10 mouse cellular contexts compared by ENCODE assay signal in the genomic region with DNA sequence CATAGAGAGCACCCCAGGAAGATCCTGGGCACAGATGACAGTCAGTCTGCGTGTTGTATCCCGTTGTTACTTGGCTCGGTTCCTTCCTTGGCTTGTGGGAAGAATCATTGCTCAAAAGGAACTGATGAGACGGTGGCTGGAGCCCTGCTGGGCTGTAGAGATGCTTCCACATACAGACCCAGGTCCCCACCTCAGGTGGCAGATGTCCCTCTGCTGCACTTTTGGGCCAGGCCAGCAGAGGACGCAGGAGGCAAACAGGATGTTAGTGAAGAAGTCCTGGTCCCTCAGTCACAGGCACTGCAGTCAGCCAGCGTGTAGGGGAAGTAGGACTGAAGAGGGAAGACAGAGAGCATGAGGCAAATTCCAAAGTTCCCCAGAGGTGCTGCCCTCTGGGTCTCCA. TPM values are rescaled to one million over a fixed set of nuclear protein-coding genes. Genes with fewer than 3 reads are reported as not detected.
DNase-seq lines count a peak whose midpoint lies in the region; ATAC-seq and TF ChIP-seq lines count a peak whose summit lies in the region.
"Had no signal": no experiment of that assay in that cellular context is flagged by ENCODE, and none has a peak within 500 bp of the region (broad histone marks: within the 10 kb centered on the region; RNA-seq: fewer than 3 reads in every experiment).

No protein-coding gene starts in this region.

- ATAC-seq in heart, postnatal 0 days (ENCODE audit: insufficient read depth, low read depth): no peak
- ATAC-seq in megakaryocyte-erythroid progenitor cell, adult 5-6 weeks (replicated peaks; ENCODE audit: low FRiP score, low TSS enrichment, poor library complexity, severe bottlenecking): no peak
- ATAC-seq in activated CD4-positive, CD25-positive, alpha-beta regulatory T cell, adult 4 months: no peak

- H3K9ac ChIP-seq in heart, postnatal 0 days (replicated peaks; ENCODE audit: low read depth, low read length): no peak overlapping the region
- H3K9ac ChIP-seq: limb, embryonic 15.5 days had no signal

- peaks cover 50% of the 10 kb centered on the region for H3K36me3 ChIP-seq in heart, postnatal 0 days (replicated peaks; ENCODE audit: control insufficient read depth, insufficient read depth, low read length)

- no peak overlapping the region for H3K27ac ChIP-seq in heart, postnatal 0 days (ENCODE audit: low read depth)
- H3K27ac ChIP-seq: limb, embryonic 15.5 days had no signal

- no peaks in the 10 kb centered on the region for H3K27me3 ChIP-seq in heart, postnatal 0 days (ENCODE audit: control insufficient read depth, insufficient read depth, low read length)
- H3K27me3 ChIP-seq: limb, embryonic 15.5 days had no signal

- H3K4me3 ChIP-seq in heart, postnatal 0 days (ENCODE audit: low read depth, low read length): no peak overlapping the region
- H3K4me3 ChIP-seq: erythroblast, embryonic 14.5 days; limb, embryonic 15.5 days had no signal

- no peak overlapping the region for H3K4me2 ChIP-seq in heart, postnatal 0 days (ENCODE audit: low read depth, low read length)
- H3K4me2 ChIP-seq: limb, embryonic 15.5 days had no signal

- WGBS in heart, postnatal 0 days: 87% methylated on average over 6 of the region's 6 CpGs

- TF ChIP-seq CTCF in heart, postnatal 0 days (IDR thresholded peaks at IDR 0.05; ENCODE audit: low read depth): peak; percentile 59

- H3K4me1 ChIP-seq in heart, postnatal 0 days (ENCODE audit: control insufficient read depth, insufficient read depth): peaks cover 7% of the 10 kb centered on the region

- H3K9me3 ChIP-seq in heart, postnatal 0 days (replicated peaks; ENCODE audit: control insufficient read depth, low read length): no peaks in the 10 kb centered on the region
- H3K9me3 ChIP-seq: limb, embryonic 15.5 days had no signal

- no peak for TF ChIP-seq EP300 in heart, postnatal 0 days (IDR thresholded peaks at IDR 0.05; ENCODE audit: low read depth)

- DNase-seq in adrenal gland, adult 2 months: peak; percentile 24
- DNase-seq in adrenal gland, adult 8-10 months: no peak
- peak; percentile 48 to 65 for DNase-seq in right cerebral cortex, postnatal 10 days (ENCODE audit: low spot score in 2 of 2)
- DNase-seq in right cerebral cortex, postnatal 25 days: no peak
- DNase-seq in heart, postnatal 0 days (ENCODE audit: low spot score): no peak
- DNase-seq in lung, postnatal 10 days: peak; percentile 56

RNA-seq across cellular contexts. Expression of a gene that starts 4.2 kb away (rescaled TPM):
- total RNA-seq in adrenal gland, adult 2 months (2021): 10 to 100 TPM; 25.8 to 27.9 TPM
- 17.2 and 19.7 TPM in 2 replicates for polyA plus RNA-seq in adrenal gland, adult 2 months (2012; rRNA removed)
- total RNA-seq in adrenal gland, adult 8-10 months (2022): 10 to 100 TPM; 25.7 to 32.1 (median 28.4) TPM
- 16.9 and 25.3 TPM in 2 replicates for total RNA-seq in heart, postnatal 0 days (2014; rRNA removed; ENCODE audit: low replicate concordance)
- 18.9 and 19.4 TPM in 2 replicates for polyA plus RNA-seq in heart, postnatal 0 days (2015; fragmentation: Nextera tagmentation; extraction: Ambion mirVana)
- total RNA-seq in megakaryocyte-erythroid progenitor cell, adult 5-6 weeks (2014; fragmentation: Nextera tagmentation): 39.1 and 51.6 TPM in 2 replicates
- 46.8 and 51.8 TPM in 2 replicates for total RNA-seq in megakaryocyte-erythroid progenitor cell, adult 5-6 weeks (2017)
- 10 to 100 TPM; 68.5 to 77.0 TPM for polyA plus RNA-seq in activated CD4-positive, CD25-positive, alpha-beta regulatory T cell, adult 4 months (2017; shearing (Covaris generic))

RNA-seq across cellular contexts. Expression of a gene that starts 20.7 kb away (rescaled TPM):
- not detected for total RNA-seq in adrenal gland, adult 2 months (2021)
- polyA plus RNA-seq in adrenal gland, adult 2 months (2012; rRNA removed): 0.09 TPM in 1 of 2 replicates, not detected in the other
- not detected for total RNA-seq in adrenal gland, adult 8-10 months (2022)
- total RNA-seq in heart, postnatal 0 days (2014; rRNA removed; ENCODE audit: low replicate concordance): 4.7 TPM in 1 of 2 replicates, not detected in the other
- 0.26 and 0.45 TPM in 2 replicates for polyA plus RNA-seq in heart, postnatal 0 days (2015; fragmentation: Nextera tagmentation; extraction: Ambion mirVana)
- not detected in 2 replicates for total RNA-seq in megakaryocyte-erythroid progenitor cell, adult 5-6 weeks (2014; fragmentation: Nextera tagmentation)
- 0.19 TPM in 1 of 2 replicates, not detected in the other for total RNA-seq in megakaryocyte-erythroid progenitor cell, adult 5-6 weeks (2017)
- polyA plus RNA-seq in activated CD4-positive, CD25-positive, alpha-beta regulatory T cell, adult 4 months (2017; shearing (Covaris generic)): not detected
- polyA plus RNA-seq: erythroblast, embryonic 14.5 days had no signal

RNA-seq across cellular contexts. Expression of a gene that starts 31.2 kb away (rescaled TPM):
- total RNA-seq in adrenal gland, adult 2 months (2021): 1 to 10 TPM; 1.3 to 2.0 TPM
- 1.2 and 1.5 TPM in 2 replicates for polyA plus RNA-seq in adrenal gland, adult 2 months (2012; rRNA removed)
- 1 to 10 TPM; 1.5 to 3.6 (median 3.2) TPM for total RNA-seq in adrenal gland, adult 8-10 months (2022)
- 1.0 and 1.8 TPM in 2 replicates for total RNA-seq in heart, postnatal 0 days (2014; rRNA removed; ENCODE audit: low replicate concordance)
- 1.0 TPM in 2 replicates for polyA plus RNA-seq in heart, postnatal 0 days (2015; fragmentation: Nextera tagmentation; extraction: Ambion mirVana)
- total RNA-seq in megakaryocyte-erythroid progenitor cell, adult 5-6 weeks (2014; fragmentation: Nextera tagmentation): not detected in 2 replicates
- total RNA-seq in megakaryocyte-erythroid progenitor cell, adult 5-6 weeks (2017): 0.30 TPM in 1 of 2 replicates, not detected in the other
- 1 to 10 TPM; 1.4 to 1.6 TPM for polyA plus RNA-seq in activated CD4-positive, CD25-positive, alpha-beta regulatory T cell, adult 4 months (2017; shearing (Covaris generic))
- polyA plus RNA-seq: erythroblast, embryonic 14.5 days had no signal

Comparison
In these comparisons a context has a peak if more than half of its experiments do, and no peak if none do; other contexts are left out.
1. DNase-seq: peak in adrenal gland, adult 2 months (single experiment), right cerebral cortex, postnatal 10 days (2 of 2) and lung, postnatal 10 days (single experiment); none in adrenal gland, adult 8-10 months (single experiment), right cerebral cortex, postnatal 25 days (single experiment) and heart, postnatal 0 days (single experiment).